Mouse (Mus musculus) v-Abl transformed pro-B cells (cell line): Measurements from ENCODE around the gene Cdkn2b.

Source experiments
- in situ Hi-C, 2 experiments: fragments of 400-800 bp; cut with MboI; formaldehyde crosslinking; loops; one replicate each; pipeline ENCODE4 v1.15.1; 2025; ENCODE audit not compliant: unreplicated experiment in 2 of 2

The Cdkn2b gene

DNA sequence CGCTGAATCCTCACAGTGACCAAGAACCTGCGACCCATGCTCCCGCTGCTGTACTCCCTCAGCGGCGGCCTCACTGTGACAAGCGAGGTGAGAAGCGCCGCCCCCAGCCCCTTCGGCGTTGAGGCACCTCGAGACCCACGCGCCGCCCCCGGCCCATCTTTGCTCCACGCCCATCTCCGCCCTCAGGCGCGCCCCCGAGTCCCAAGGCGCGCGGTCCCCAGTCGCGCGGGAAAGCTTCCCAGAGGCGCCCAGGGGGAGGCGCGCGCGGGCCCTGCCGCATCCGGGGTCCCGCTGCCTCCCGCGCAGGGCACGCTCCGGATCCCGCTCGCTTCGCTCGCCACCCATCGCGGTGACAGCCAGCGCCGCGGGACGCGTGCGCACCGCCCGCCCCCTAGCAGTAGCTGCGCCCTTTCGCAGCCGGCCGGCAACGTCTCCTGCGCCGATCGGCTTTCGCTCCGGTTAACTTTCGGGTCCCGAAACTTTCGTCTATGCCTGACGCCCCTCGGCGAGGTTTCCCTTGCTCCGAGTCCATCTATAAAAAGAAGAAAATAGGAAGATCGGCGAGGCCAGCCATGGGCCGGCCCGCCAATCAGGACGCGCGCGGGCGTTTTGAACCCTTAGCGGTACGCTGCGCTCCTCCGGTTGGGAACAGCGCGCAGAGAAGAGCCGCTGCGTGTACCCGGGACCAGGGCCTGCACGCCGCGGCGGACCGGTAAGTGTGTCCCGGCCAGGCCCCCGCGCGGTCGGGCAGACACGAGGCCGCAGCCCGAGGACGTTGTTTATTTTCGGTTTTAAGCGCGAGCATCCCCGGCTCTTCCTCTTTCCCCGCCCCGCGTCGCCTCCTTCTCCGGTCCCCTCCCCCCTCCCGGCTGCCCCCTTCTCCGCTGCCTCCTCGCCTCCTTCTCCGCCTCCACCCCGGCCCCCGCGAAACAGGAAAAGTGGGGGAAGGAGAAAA lies 16.1 kb downstream of the Cdkn2b start, which contains the start of gene Cdkn2a:
TSS of gene Cdkn2a (minus strand) at position 168 of the 955 bp plus-strand sequence.
- in situ Hi-C loops: loop anchor here (5.0 to 25.0 kb wide), 6 partner anchors 83 to 582 kb away; partner anchors contain the start of genes Dmrta1 (in 1 of the 2), Gm26566 (in 1 of the 2), Ifna1 (in 1 of the 2) and Klhl9 (in 1 of the 2)

DNA sequence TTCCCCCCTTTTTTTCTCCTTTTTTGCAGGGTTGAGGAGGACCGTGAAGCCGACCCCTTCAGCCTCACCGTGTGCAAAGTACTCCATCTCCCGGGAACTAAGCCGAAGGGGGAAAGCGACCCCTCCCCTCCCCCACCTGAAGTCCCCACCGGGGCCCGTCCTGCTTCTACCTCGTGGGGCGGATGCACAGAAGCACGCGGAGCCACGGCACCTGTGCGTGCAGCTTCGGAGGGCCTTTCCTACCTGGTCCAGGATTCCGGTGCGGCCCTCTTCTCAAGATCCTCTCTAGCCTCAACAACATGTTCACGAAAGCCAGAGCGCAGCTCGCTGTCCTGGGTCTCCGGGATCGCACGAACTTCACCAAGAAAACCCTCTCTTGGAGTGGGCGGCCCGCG lies 16.8 kb downstream of the Cdkn2b start:
- in situ Hi-C loops: loop anchor here (5.0 to 25.0 kb wide), 6 partner anchors 83 to 582 kb away; partner anchors contain the start of genes Dmrta1 (in 1 of the 2), Gm26566 (in 1 of the 2), Ifna1 (in 1 of the 2) and Klhl9 (in 1 of the 2)

DNA sequence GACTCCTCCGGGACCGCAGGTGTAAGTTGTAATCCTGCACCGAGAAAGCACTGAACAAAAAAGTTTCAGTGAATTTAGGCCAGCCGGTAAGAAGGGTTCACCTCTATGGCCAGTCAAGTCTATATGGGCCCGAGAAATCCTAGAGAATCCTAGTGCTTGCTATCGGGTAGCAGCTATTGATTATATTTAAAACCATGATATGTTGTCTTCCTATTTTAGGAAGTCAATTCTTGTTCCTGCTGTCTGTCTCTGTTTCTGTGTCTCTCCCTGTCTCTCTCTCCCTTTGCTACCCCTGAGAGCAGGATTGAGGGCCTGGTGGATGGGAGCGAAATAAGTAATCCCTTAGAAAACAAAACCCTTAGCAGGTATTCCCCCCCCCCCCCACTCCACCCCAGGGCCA lies 17.3 kb downstream of the Cdkn2b start:
- in situ Hi-C loops: loop anchor here (5.0 to 25.0 kb wide), 6 partner anchors 84 to 581 kb away; partner anchors contain the start of genes Dmrta1 (in 1 of the 2), Gm26566 (in 1 of the 2), Ifna1 (in 1 of the 2) and Klhl9 (in 1 of the 2)

DNA sequence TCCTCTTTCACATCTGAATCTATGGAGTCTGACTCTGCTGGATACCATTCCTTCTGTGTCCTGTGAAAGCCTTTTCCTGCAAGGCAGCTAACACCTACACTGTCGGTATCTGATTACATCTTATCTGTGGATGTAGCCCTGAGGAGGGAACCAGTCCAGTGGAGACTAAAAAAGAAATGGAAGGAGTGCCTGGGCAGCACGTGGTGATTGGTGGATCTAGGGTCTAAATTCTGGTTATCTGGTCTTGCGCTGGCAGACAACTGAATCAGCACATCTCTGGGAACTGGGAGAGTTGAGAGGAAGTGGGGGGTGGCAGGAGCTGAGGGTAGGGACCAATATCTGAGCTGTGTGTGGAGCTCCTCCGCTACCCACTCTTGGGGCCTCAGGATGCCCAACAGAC lies 21.8 kb downstream of the Cdkn2b start:
- in situ Hi-C loops: loop anchor here in 1 of 2 experiments (25.0 kb wide), 5 partner anchors 127 to 577 kb away; partner anchors contain the start of genes Dmrta1, Gm26566, Ifna1 and Klhl9

DNA sequence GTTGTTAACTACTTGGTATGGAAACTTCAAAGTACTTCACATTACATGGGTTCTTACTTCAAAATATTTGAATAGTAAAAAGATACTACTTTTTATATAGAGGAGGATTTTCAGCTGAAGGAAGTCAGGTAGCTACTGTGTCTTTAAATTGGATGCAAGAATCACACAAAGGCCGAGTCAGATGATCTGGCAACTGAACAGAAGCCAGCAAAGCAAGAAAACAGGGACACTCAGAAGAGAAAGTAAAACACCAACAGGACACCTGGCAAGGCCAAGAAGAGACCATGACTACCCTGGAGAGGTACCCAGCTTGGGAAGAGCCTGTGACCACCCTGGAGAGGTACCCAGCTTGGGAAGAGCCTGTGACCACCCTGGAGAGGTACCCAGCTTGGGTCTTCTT lies 24.3 kb downstream of the Cdkn2b start:
- in situ Hi-C loops: loop anchor here in 1 of 2 experiments (25.0 kb wide), 5 partner anchors 124 to 574 kb away; partner anchors contain the start of genes Dmrta1, Gm26566, Ifna1 and Klhl9

DNA sequence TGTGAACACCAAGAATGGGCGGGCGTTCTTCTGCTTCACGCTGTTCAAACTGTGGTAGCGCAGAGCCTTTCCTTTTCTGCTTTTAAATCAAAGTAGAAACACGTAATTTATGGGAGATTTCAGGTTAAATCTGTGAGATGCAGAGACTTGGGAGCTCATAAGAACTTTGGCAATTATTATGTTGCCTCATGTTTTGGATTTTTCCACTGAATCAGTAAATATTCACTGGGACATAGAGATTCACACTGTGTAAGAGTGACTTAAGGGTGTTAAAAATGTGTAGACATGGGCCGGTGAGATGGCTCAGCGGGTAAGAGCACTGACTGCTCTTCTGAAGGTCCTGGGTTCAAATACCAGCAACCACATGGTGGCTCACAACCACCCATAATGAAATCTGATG lies 25.2 kb downstream of the Cdkn2b start:
- in situ Hi-C loops: loop anchor here in 1 of 2 experiments (25.0 kb wide), 5 partner anchors 123 to 573 kb away; partner anchors contain the start of genes Dmrta1, Gm26566, Ifna1 and Klhl9

DNA sequence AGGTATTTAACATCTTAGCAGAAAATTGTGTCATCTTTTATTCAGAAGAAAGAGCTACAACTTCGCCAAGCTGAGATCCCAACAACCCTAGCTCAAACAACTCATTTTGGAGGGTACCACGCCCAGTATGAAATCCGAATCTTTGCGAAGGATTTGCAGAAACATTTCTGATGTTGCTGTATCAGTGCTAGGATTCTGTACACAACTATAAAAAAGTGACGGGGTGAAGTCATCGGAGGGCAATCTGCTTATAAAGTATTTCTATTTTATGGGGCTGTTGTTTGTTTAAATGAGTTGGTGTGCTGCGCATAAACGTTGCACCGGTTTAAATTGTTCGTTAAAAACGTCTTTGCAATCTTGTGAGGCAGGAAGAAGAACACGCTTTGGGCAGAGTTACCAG lies 28.2 kb downstream of the Cdkn2b start:
- in situ Hi-C loops: loop anchor here in 1 of 2 experiments (25.0 kb wide), 5 partner anchors 120 to 570 kb away; partner anchors contain the start of genes Dmrta1, Gm26566, Ifna1 and Klhl9

DNA sequence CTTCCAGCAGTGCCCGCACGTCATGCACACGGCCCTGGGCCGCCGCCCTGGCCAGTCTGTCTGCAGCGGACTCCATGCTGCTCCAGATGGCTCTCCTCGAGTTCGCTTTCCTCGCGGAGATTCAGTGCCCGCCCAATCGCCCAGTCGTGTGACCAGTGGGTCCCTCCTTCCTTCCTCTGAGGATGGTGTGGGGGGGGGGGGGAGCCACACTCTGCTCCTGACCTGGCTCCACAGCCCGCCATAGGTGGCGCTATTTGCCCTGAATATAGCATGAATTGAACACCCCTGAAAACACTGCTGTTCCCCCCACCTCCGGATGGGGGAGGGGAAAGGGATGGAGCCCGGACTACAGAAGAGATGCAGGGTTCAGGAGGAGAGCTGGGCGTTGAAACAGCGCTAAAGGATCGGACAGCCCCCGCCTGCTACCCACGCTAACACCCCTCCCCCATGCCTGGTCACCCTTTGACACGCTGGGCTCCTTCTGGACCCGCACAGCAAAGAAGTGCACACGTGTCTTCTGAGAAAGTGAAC lies 28.7 kb downstream of the Cdkn2b start:
- in situ Hi-C loops: loop anchor here in 1 of 2 experiments (25.0 kb wide), 5 partner anchors 120 to 570 kb away; partner anchors contain the start of genes Dmrta1, Gm26566, Ifna1 and Klhl9

DNA sequence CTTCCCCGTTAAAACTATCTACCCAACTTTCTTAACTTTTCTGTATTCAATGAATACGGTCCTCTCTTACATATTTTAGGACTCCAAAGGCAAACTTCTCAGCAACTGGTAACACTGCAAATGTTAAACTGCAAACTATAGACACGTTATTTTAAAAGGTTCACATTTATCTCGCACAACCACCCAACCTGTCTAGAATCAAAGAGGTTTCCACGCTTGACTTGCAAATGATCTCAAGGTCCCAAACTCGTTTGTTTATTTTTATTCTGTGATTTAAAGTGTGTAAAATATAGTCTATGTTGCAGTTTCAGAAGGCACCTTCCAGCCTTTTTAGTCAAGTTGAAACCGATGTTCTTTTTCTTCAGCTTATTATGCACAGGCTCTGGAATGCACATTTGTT lies 29.6 kb downstream of the Cdkn2b start:
- in situ Hi-C loops: loop anchor here in 1 of 2 experiments (25.0 kb wide), 5 partner anchors 119 to 569 kb away; partner anchors contain the start of genes Dmrta1, Gm26566, Ifna1 and Klhl9

DNA sequence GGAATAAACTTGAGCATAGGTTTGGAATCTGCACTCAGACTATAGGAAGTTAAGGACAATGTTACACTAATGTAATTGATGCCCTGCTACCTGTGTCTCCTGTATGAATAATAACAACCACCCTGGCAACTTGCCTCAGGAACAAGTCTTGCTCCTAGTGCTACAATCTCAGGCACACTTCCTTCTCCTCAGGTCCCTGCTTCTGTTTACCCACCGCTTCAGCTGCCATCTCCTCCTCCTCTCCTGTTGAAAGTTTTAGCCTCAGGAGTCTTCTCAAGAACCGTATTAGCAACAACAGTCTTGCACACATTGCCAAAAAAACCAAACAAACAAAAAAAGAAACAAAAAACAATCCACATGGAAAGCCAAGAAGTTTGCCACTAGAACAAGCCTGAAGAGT lies 31.2 kb downstream of the Cdkn2b start:
- in situ Hi-C loops: loop anchor here in 1 of 2 experiments (25.0 kb wide), 5 partner anchors 117 to 567 kb away; partner anchors contain the start of genes Dmrta1, Gm26566, Ifna1 and Klhl9

DNA sequence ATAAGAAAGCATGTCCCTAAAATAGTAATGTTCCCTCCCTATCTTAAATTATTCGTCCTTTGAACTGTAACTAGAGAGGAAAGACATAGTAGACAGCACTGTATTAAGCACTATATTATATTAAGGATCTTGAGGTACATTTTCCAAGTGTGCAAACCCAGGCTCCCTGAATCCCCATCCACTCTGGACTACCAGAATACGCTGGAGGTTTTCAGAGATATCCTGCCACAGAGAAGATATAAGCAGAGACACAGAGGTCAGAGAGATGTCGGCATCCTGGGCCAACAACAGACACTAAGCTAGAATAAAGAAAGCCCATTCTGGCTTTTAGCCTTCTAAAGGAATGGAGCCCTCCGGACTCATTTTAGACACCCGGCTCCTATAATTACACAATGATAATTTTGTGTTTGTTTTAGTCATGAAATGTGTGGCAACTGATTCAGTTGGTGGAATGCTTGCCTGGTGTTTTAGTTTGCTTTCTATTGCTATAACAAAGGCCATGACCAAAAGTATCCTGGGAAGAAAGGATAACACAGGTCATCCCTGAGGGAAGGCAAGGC lies 33.4 kb downstream of the Cdkn2b start:
- in situ Hi-C loops: loop anchor here in 1 of 2 experiments (25.0 kb wide), 5 partner anchors 115 to 565 kb away; partner anchors contain the start of genes Dmrta1, Gm26566, Ifna1 and Klhl9

DNA sequence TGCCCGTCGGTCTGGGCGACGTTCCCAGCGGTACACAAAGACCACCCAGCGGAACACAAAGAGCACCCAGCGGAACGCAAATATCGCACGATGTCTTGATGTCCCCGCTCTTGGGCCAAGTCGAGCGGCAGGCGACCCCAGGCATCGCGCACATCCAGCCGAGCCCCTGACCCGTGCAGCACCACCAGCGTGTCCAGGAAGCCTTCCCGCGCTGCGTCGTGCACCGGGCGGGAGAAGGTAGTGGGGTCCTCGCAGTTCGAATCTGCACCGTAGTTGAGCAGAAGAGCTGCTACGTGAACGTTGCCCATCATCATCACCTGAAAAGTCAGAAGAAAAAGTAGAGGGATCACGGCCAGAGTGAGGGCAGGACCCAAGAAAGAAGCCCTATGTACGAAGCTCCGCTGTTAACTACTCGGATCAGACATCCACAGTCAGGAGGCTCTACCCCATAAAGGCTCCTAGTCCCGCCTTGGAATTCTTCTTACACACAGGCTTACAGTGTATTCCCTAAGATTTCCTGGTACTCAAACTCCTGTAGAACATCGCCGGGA lies 34.1 kb downstream of the Cdkn2b start:
- in situ Hi-C loops: loop anchor here in 1 of 2 experiments (25.0 kb wide), 5 partner anchors 114 to 564 kb away; partner anchors contain the start of genes Dmrta1, Gm26566, Ifna1 and Klhl9

DNA sequence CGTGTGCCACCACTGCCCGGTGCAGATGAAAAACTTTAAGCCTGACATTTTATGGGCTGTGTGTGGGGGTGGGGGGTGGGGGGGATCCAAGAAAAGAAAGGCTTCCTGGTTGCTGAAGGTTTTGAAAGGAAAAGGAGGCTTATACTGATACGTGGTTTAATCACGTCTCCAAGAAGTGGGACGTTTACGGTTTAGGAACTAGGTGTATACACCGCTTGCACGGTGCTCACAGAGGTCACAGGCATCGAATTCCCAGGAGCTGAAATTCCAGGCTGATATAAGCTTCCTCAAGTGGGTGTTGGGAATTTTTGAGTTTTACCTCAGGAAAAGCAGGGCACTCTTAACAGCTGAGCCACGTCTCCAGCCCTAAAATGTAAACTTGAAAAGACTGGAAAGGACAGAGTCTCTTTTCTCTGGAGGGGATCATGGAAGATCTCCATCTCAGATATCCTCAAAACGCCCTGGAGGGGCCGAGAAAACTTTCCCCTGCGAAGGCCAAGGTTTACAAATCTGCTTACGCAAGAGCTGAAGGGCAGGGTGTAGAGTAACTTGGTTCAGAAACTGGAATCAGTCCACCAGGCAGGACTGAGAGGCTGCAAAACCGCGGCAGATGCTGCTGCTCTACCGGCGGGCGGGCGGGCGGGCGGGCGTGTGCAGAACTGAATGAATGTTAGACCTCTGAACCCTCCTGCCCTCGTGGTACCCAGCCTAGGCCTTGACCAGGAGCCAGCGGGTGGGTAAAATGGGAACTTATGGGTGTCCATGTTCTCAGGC lies 34.8 kb downstream of the Cdkn2b start:
- in situ Hi-C loops: loop anchor here in 1 of 2 experiments (25.0 kb wide), 5 partner anchors 114 to 564 kb away; partner anchors contain the start of genes Dmrta1, Gm26566, Ifna1 and Klhl9

DNA sequence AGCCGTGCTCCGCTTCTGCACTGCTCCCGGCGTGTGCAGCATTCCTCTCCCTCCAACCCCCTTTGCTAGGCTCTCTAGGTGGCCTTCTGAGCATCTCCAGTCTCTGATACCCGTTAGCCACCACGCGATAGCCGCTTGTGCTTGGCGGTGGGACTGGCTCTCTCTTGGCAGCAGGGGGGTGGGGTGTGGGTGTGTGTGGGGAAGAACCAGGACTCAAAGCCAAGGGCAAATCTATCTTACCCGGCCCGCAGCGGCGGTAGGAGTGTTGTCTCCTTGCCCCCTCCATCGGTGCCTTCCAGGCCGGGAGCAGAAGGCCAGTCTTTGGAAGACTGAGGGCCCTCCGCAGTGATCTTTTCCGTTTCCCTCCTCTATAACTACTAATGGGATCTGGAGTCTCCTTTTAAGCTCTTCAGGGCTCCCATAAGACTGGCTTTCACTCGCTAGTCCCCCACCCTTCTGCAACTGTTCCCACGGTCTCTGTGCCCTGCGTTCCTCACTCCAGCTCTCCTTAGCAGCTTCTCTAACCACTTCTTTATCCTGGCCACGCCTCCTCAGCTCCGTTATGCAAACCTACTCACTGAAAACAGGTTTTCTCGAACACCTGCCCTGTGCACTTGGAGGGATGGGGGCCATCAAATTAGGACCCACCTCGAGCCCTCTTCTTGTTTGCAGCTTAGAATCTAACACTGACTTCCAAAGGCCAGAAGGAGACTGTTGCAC lies 35.9 kb downstream of the Cdkn2b start:
- in situ Hi-C loops: loop anchor here in 1 of 2 experiments (25.0 kb wide), 5 partner anchors 113 to 563 kb away; partner anchors contain the start of genes Dmrta1, Gm26566, Ifna1 and Klhl9

DNA sequence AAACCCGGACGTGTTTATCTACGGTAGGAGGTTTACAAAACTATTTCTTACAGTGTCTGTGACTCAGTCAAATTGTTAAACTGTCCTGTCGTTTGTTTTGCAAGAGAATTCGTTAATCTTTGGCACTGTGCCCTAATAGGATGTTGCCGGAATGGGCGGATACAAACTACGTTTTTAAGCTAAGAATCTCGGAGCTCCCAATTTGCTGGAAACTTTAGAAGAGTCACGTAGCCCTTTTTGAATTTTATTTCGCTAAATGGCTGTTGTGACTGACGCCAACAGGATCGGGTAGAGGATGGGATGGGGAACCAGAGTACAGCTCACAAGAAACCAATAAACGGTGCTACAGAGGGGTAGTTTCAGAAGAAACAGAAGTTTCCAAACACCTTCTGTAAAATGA lies 36.8 kb downstream of the Cdkn2b start:
- in situ Hi-C loops: no loop called here

DNA sequence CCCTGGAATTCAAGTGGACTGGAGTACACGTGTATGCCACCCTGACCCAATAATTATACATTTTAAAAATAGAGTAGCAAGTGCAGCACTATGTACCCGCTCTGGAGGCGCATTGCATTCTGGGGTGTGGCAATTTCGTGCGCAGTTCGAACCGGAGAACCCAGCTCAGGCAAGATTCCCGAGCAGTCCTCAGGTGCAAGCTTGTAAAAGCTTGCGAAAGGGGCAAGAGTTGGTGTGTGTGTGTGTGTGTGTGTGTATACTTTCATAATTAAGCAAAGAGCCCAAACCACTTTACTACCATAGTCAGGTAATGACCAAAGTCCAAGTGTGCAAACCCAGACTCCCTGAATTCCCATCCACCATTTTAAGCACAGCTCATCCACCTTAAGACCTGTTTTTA lies 37.3 kb downstream of the Cdkn2b start:
- in situ Hi-C loops: no loop called here

DNA sequence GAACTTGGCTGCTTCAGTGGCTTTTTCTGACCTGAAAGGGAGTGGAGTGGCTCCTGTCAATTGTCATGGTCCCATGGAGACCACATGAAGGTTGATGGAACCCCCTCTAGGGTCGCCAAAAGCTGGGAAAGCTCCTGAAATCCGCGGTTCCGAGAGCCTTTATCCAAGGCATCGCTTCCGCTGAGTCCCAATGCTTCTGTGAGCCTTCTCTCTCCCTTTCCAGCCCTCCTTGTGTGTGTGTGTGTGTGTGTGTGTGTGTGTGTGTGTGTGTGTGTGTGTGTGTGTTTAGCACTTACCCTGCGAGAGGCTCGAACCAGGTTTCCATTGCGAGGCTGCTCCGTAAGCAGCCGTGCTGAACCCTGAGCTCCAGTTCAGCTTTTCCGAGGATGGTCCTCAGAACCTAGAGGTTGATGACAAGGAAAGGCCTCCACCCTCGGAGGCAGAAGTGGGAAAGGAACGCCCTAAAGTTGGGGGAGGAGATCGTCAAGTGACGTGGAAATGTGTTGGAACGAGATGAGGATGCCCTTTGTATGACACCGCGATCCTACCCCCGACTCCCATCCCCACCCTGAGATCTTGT lies 37.8 kb downstream of the Cdkn2b start:
- in situ Hi-C loops: no loop called here
